Mouse (Mus musculus) liver, adult 2 months (tissue): ENCODE results near the gene Nfic. TPM values are rescaled to one million over a fixed set of nuclear protein-coding genes. Genes with fewer than 3 reads are reported as not detected.
A peak's percentile ranks its signal among the peaks of the same experiment; 100 is the strongest.

Experiments used
- DNase-seq: peaks from one replicate; pipeline ENCODE4 v3.0.0-alpha.2; 2011; ENCODE audit warnings: low read depth, low spot score; ENCODE audit errors: extremely low read depth
- H3K27ac ChIP-seq: fragments of 200-500 bp; replicated peaks from 2 replicates; pipeline ENCODE4 v1.5.1; 2012; ENCODE audit warnings: low read depth, mild to moderate bottlenecking, control low read depth, inconsistent platforms, low read length; ENCODE audit not compliant: insufficient read depth
- H3K27me3 ChIP-seq: fragments of 200-500 bp; 2 replicates; pipeline ENCODE4 v1.6.1; 2012; ENCODE audit warnings: mild to moderate bottlenecking, moderate library complexity, low read length, inconsistent platforms; ENCODE audit not compliant: control insufficient read depth, insufficient read depth
- H3K36me3 ChIP-seq: fragments of 200-500 bp; 2 replicates; pipeline ENCODE4 v1.6.1; 2012; ENCODE audit warnings: low read length, inconsistent platforms; ENCODE audit not compliant: control insufficient read depth, insufficient read depth
- H3K4me1 ChIP-seq: fragments of 200-500 bp; 2 replicates; pipeline ENCODE4 v1.6.1; 2011; ENCODE audit warnings: low read length; ENCODE audit not compliant: control insufficient read depth, insufficient read depth
- H3K4me3 ChIP-seq: fragments of 200-500 bp; 2 replicates; pipeline ENCODE4 v1.5.1; 2011; ENCODE audit warnings: low read depth, mild to moderate bottlenecking, control low read depth, low read length, moderate library complexity; ENCODE audit not compliant: insufficient read depth
- H3K79me2 ChIP-seq: fragments of 200-500 bp; 2 replicates; pipeline ENCODE4 v1.6.1; 2012; ENCODE audit warnings: inconsistent platforms, mild to moderate bottlenecking, low read length, moderate library complexity; ENCODE audit not compliant: control insufficient read depth, insufficient read depth
- H3K9ac ChIP-seq: fragments of 200-500 bp; 2 replicates; pipeline ENCODE4 v1.6.1; 2012; ENCODE audit warnings: low read depth, mild to moderate bottlenecking, control low read depth, inconsistent platforms, low read length
- CTCF ChIP-seq: fragments of 200-500 bp; IDR thresholded peaks from 2 replicates; pipeline ENCODE4 v1.5.1; 2011; ENCODE audit warnings: low read depth, low read length, control low read depth
- POLR2A ChIP-seq: fragments of 200-500 bp; IDR thresholded peaks from 2 replicates; pipeline ENCODE4 v1.6.1; 2011; ENCODE audit warnings: low read length, control low read depth; ENCODE audit not compliant: insufficient read depth; ENCODE audit errors: extremely low read depth
- WGBS: fragments of 180-500 bp; shearing (Covaris S2); methylation state at CpG from one replicate; pipeline ENCODE4 v1.1.7; 2018; 5-methylcytosine and 5-hydroxymethylcytosine counted together
- polyA plus RNA-seq: library from polyadenylated mRNA; depleted of rRNA; stranded (reverse); fragments of >200 nt; gene quantifications from 2 replicates; pipeline ENCODE4 v1.2.3, GENCODE M21; 2012
- total RNA-seq: library from RNA; depleted of rRNA; stranded (reverse); fragments of >200 nt; gene quantifications from 2 replicates; pipeline ENCODE4 v1.2.3, GENCODE M21; 2014

Gene Nfic
- total and polyA plus RNA-seq, 2 experiments: 7.4 to 32.8 TPM

DNA sequence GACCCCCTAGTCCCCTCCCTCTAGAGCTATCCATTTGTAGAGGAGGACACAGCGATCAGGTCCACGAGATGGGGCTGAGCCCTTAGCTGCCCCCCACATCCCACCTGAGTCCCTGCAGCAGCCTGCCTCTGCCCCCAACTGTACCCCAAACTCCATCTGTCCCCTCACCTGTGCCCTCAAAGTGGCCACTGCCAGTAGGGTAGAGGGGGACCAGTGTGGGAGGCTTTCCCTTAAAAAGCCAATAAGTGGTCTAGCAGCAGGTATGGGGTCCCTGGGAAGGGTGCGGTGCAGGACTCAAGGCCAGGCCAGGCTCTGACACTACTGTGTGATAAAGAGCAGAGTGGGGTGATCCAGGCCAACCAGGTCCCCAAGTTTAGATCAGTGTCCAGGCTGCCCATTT, 28.1 kb downstream of the Nfic start:
- Histone ChIP-seq H3K27me3 (no peaks in the 10 kb centered on the region), H3K4me3 (peak overlapping the region; percentile 84; the same call in 1 of the 2 replicates), H3K4me1 (peaks cover 38% of the 10 kb centered on the region), H3K27ac (peak overlapping the region; percentile 10; the same call in 1 of the 2 replicates), H3K9ac (peak overlapping the region; percentile 14), H3K36me3 (no peaks in the 10 kb centered on the region), H3K79me2 (peaks cover 39% of the 10 kb centered on the region)
- no peak for DNase-seq
- 35% methylated on average over 3 of the region's 3 CpGs for WGBS
- TF ChIP-seq POLR2A: no peak
- TF ChIP-seq CTCF: no peak

DNA sequence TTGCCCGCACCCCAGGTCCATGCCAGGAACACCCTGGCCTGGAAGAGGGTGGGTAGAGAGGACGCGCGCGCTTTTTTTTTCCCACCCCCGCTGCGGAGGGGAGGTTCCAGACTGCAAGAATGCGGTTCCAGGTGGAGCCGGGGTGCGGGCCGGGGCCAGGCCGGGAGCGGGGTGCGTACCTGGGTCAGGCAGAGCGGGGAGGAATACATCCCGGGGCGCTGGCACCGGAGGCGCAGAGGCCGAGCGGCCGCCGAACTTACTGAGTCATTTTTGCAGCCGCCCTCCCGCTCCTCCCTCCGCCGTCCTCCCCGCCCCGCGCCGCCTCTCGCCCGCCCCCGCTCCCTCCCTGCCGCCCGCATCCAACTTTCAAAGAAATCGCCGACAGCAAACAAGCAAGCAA, 28.5 kb downstream of the Nfic start:
- Histone ChIP-seq H3K36me3 (no peaks in the 10 kb centered on the region), H3K79me2 (peaks cover 41% of the 10 kb centered on the region), H3K27ac (peak overlapping the region; percentile 98), H3K4me3 (peak overlapping the region; percentile 84), H3K4me1 (peaks cover 35% of the 10 kb centered on the region), H3K27me3 (no peaks in the 10 kb centered on the region), H3K9ac (peak overlapping the region; percentile 86)
- peak; percentile 68 for DNase-seq
- WGBS: 1% methylated on average over 38 of the region's 38 CpGs
- no peak for TF ChIP-seq CTCF
- TF ChIP-seq POLR2A: peak; percentile 77

DNA sequence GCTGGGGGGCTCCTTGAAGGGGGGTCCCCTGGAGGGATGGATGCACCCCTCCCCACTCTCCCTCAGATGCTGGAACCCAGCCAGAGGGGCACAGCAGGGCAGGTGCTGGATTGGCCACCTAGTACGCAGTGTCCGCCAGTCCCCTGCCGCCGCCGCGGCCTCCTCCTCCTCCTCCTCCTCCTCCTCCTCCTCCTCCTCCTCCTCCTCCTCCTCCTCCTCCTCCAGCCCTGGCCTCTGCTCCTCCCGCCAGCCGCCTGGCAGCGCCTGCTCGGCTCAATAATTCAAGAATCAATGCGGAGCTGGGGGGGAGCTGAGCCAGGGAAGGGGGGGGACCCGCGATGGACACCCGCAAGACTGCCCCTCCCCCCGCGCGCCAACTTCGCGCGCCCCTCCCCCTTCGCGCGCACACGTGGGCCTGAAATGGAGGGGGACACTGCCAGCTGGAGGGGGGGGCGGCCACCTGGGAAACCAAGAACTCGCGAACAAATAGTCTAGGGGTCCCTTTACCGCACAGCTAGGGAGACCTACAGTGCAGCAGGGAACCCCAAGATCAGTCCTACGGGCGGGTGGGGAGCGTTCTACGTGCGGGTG, 29.3 kb downstream of the Nfic start:
- peak overlapping the region; percentile 98 for H3K27ac ChIP-seq

DNA sequence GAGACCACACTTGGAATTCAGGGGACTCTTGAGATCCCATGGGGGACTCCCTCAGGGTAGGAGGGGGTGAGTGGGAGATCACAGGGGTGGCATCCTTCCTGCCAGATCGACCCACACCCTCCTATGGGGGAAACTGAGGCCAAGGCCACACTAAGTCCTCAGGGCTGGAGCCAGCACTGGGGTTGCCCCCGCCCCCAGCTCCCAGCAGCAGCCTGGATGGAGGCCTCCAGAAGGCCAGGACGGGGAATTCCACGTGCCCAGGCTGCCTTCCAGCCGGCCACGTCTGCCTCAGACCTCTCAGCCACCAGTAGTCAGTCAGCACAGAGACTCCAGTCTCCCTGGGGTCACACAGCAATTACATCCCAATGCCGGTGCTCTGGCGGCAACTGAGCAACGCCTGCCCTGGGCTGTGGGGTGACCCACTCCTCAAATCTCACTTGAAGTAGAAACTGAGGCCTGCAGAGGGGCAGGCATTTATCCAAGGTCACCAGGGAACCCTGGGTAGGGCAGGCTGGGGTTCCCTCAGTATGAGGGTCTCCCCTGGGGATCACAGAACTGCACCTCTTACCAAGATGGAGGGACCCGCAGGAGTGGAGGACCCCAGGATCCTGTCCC, 30.1 kb downstream of the Nfic start:
- Histone ChIP-seq H3K4me3 (peak overlapping the region; percentile 84), H3K27ac (peak overlapping the region; percentile 98), H3K9ac (peak overlapping the region; percentile 86), H3K27me3 (no peaks in the 10 kb centered on the region), H3K4me1 (peaks cover 41% of the 10 kb centered on the region), H3K36me3 (no peaks in the 10 kb centered on the region), H3K79me2 (peaks cover 55% of the 10 kb centered on the region)
- TF ChIP-seq POLR2A (no peak), CTCF (no peak)
- peak; percentile 66 for DNase-seq
- WGBS: 12% methylated on average over 10 of the region's 10 CpGs

More for the DNA sequence above, 29.3 kb downstream of the Nfic start:
- H3K27me3 ChIP-seq: no peaks in the 10 kb centered on the region
- TF ChIP-seq CTCF (no peak), POLR2A (no peak)
- 0% methylated on average over 25 of the region's 33 CpGs for WGBS
- H3K4me1 ChIP-seq: peaks cover 33% of the 10 kb centered on the region
- peak; percentile 37 for DNase-seq
- H3K79me2 ChIP-seq: peaks cover 48% of the 10 kb centered on the region
- H3K9ac ChIP-seq: peak overlapping the region; percentile 86
- no peaks in the 10 kb centered on the region for H3K36me3 ChIP-seq
- H3K4me3 ChIP-seq: peak overlapping the region; percentile 84

DNA sequence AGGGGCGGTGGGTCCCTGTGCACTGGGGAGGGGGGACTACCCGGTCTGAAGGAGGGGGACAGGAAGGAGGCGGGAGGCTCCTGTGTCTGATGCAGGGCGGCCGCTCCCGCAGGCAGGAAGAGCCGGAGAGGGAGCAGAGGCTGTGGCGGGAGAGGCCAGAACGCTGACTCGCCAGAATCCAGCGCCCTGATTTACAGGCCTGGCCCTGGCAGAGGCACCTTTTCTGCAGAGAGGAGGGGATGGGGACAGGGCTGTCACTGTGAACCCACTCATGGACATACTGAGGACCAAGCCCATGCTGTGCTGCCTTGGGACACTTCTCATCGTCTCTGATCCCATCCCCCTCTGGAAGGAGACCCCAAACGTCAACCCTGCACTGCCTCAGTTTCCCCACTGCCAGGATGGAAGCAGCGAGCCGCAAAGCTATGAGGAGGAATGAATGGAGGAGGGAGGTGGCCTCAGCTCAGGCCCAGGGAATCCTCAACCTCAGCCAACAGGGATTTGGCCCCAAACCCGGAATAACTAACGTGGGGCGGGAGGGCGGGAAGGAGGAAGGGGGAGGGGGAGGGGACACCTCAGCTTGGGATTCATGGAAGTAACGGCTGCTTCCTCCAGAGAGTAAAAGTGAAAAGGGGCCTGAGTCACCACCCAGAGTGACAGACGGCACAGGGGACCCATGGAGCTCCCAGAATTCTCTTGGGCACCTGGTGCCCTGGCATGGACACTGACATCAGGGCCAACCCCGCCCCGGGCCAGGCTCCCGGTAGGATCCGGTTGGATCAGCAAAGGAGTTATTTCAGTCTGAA, 31.0 kb downstream of the Nfic start:
- Histone ChIP-seq H3K27ac (peak overlapping the region; percentile 98), H3K9ac (peak overlapping the region; percentile 86), H3K79me2 (peaks cover 62% of the 10 kb centered on the region), H3K36me3 (no peaks in the 10 kb centered on the region), H3K4me3 (peak overlapping the region; percentile 84), H3K4me1 (peaks cover 50% of the 10 kb centered on the region), H3K27me3 (no peaks in the 10 kb centered on the region)
- WGBS: 18% methylated on average over 25 of the region's 25 CpGs
- peak; percentile 81 for DNase-seq
- no peak for TF ChIP-seq POLR2A
- TF ChIP-seq CTCF: no peak
